Mouse (Mus musculus) monocyte, adult 59 days (primary cell): ENCODE measurements around the gene Rragb. TPM values are rescaled to one million over a fixed set of nuclear protein-coding genes. Genes with fewer than 3 reads are reported as not detected.

ENCODE experiments used
- total RNA-seq, 2 experiments: library from RNA; stranded (reverse); gene quantifications; one replicate each; pipeline ENCODE4 v1.2.4; 2023

The Rragb gene
- 1 to 10 TPM; 1.7 to 2.5 TPM for total RNA-seq

GRCm38 (mm10) chrX:153139734-153140515 lies at the start of gene Rragb:
Gene Rragb (plus strand): TSS chrX:153139981.

DNA sequence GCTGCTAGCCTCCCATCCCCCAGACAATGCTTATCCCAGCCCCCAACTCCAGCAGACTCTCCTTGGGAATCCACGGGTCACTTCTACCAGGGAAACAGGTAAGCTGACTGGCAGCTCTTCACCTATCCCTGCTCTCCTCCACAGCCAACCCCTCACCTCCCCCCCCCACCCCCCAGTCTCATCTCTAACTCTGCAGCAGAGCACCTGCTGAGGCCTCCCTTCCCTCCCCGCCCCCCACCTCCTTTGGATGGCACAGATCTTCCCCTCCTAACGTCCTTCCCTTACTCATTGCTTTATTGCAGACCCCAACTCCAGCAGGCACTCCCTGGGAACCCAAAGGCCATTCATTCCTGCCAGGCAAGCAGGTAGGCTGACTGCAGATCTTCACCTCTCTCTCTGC lies 21.3 kb upstream of the Rragb start, which contains the start of gene Foxr2:
Foxr2 (plus strand) TSS at position 301 of the 400 bp plus-strand sequence.

Other genes starting within 250 kb of the Rragb start
- gene Usp51, start 133.5 kb upstream of the Rragb start, total RNA-seq: not detected
- not detected for gene Mageh1, start 102.4 kb upstream of the Rragb start, total RNA-seq
- gene Foxr2, start 21.2 kb upstream of the Rragb start, total RNA-seq: not detected
- 1 to 10 TPM; 3.3 to 4.1 TPM for gene Klf8, start 97.5 kb downstream of the Rragb start, total RNA-seq